Mouse (Mus musculus): ENCODE data around the gene Zbed4.
A peak's percentile ranks its signal among the peaks of the same experiment; 100 is the strongest.
"Not testable (repeated sequence)": the region's sequence is repeated elsewhere in the genome, so short reads cannot be mapped to it uniquely, and the experiment has no call there.

Zbed4 gene

DNA sequence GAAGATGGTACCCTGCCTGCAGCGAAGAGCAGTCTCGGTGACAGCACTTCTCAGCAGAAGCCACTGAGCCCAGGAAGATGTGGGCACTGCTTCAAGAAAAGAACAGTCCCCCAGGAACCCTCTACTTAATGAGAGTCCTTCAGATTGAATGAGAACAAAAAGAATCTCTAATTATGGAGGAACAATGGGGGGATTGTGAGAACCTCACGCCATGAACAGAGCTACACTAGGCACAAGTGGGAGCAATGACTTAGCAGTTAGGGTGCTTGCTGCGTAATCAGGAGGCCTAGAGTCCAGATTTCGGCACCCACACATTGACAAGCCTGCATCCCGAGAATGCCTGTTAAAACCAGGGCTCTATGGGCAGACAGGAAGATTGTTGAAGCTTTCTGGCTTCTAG is 10.1 kb upstream of the Zbed4 start:
- DNase-seq: no peak

GRCm38 (mm10) chr15:88743371-88743770 is 8.1 kb upstream of the Zbed4 start:
- DNase-seq: not testable (repeated sequence)

GRCm38 (mm10) chr15:88745347-88745746 is 6.1 kb upstream of the Zbed4 start:
- no peak for DNase-seq

DNA sequence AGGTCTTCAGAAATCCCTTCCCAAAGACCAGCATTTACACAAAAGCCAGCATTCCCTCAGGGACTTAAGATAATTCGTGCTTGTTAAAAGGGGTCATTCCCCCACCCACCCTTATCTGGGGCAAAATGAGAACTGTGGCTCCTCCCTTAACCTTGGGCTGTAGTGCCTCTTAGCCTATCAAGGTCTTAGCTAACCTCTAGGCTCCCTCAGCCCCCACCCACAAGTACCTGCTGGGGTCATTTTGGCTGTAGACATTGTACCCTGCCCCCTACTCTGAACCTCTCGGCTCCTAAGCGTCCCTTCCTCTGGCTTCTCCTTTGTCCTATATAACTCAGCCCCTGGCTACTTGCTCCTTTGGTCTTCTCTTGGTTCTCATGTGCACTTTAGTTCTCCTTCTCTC is 5.5 kb upstream of the Zbed4 start:
- DNase-seq: no peak

- DNase-seq: not testable (repeated sequence)
These were observed 1.8 kb upstream of the Zbed4 start for GRCm38 (mm10) chr15:88749617-88750016.

- DNase-seq: no peak
These were observed 1.4 kb upstream of the Zbed4 start for GRCm38 (mm10) chr15:88750032-88750431.

GRCm38 (mm10) chr15:88750677-88751563 is 540 bp upstream of the Zbed4 start:
- peak; percentile 97 to 99 for DNase-seq

DNA sequence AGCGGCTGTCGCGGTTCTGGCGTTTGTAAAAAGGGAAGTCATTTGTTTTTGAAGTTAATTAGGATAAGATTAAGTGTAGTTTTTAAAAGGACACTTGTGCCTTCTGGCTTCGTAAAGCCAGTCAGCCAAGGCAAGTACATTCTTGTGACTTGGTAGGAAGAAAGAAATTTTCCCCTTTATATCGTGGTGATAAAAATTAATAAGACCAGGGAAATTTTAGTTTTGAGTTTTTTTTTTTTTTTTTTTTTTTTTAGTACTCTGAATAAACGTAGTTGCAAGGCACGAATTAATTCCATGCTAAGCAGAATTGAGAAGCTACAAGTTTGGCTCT is 908 bp downstream of the Zbed4 start:
- no peak for DNase-seq

DNA sequence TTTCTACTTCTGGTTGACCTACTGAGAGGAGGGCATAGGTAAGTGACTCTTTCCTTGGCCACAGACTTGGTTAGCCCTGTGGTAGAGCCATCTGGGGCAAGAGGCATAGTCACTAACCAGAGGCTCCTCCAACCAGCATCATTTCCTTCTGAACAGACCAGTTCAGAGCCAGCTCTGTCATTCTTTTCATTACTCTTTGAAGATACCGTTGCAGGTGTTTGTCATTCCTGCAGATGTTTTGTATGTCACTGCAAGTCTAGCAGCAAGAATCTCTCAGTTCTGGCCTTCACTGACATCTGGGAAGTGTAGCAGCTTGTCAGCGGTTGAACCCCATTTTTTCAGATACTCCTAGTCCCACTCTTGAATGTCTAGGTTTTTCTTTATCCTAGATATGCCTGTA is 3.4 kb downstream of the Zbed4 start:
- DNase-seq: no peak

- DNase-seq: no peak
These were observed 4.3 kb downstream of the Zbed4 start for GRCm38 (mm10) chr15:88755761-88756160.

DNA sequence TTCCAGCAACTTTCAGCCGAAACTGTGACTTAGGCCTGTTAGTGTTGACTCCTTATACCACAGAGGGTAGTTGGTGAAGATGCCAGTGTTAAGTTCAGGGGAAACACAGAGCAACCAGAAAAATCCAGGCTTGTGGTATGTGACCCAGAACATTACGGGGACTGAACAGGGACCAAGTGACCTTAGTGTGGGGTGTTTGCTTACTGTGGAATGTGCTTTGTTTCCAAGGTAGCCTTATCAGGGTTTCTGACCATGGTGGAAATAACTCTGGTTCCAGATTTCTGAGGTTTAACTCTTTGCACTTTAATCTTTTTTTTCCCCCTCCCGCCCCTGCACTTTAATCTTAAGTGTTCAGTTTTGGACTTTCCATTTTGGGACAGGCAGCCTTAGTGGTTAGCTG is 6.6 kb downstream of the Zbed4 start:
- no peak for DNase-seq

GRCm38 (mm10) chr15:88761551-88761950 is 10.1 kb downstream of the Zbed4 start:
- DNase-seq: no peak

GRCm38 (mm10) chr15:88766139-88766538 is 14.7 kb downstream of the Zbed4 start:
- not testable (repeated sequence) for DNase-seq

GRCm38 (mm10) chr15:88768537-88768936 is 17.1 kb downstream of the Zbed4 start:
- no peak for DNase-seq

DNA sequence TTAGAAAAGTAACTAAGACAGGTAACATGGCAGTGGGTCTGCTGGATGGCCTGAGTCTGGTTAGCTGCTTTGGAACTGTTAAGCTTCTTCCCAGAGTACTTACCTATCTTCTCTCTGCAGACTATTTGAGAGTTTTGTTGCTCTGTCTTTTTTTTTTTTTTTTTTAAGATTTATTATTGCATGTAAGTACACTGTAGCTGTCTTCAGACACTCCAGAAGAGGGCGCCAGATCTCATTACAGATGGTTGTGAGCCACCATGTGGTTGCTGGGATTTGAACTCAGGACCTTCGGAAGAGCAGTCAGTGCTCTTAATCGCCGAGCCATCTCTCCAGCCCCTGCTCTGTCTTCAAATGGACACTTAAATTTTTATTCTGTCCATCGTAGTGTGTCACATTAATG is 23.2 kb downstream of the Zbed4 start:
- DNase-seq: not testable (repeated sequence)

DNA sequence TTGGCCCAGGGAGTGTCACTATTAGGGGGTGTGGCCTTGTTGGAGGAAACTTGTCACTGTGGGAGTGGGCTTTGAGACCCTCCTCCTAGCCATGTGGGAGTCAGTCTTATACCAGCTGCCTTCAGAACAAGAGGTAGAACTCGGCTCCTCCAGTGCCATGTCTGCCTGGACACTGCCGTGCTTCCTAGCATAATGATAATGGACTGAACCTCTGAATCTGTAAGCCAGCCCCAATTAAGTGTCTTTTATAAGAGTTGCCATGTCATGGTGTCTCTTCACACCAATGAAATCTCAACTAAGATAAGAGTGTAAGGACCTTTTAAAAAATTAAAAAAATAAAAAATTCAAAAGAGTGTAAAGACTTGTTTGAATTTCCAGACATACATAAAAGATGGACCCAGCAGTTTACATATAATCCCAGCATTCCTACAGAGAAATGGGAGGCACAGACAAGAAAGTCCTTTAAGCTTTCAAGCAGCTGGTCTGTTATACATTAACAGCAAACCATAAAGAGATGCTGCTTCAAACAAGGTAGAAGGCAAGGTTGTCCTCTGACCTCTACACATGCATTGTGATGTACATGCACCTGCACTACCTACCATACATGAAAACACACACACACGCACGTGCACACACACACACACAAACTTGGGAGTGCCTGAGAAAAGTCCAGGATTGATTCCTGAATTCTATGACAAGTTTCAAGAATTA is 40.8 kb downstream of the Zbed4 start:
- DNase-seq: no peak

DNA sequence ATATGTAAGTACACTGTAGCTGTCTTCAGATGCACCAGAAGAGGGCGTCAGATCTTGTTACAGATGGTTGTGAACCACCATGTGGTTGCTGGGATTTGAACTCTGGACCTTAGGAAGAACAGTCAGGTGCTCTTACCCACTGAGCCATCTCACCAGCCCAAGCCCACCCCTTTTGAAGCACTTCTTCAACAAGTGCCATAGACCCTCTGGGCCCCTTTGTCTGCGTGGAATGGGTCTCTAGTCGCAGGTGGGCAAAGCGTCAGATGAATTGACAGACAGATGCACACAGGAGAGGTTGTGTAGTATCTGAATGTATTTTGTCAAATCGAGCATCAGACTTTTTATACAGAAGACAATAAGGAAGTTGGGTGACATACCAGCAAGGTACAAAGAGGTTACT is 43.3 kb downstream of the Zbed4 start:
- not testable (repeated sequence) for DNase-seq

DNA sequence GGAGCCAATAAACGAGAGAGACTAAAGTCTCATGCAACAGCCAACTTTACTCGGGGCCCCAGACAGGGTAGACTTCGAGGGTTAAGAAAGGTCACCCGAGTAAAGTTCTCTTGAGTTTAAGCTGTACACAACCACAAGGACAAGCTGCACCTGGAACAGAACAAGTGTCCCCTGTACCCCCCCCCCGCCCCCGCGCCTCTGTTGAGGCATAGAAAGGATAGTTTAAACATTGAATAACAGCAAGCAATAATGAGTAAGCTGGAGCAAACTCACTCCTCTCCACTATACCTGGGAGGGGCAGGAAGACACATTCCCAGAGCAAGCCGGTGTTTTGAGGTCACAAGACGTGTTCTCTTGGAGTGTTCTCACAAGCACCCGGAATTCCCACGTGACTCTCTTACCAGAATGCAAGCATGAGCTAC is 48.5 kb downstream of the Zbed4 start:
- DNase-seq: no peak

DNA sequence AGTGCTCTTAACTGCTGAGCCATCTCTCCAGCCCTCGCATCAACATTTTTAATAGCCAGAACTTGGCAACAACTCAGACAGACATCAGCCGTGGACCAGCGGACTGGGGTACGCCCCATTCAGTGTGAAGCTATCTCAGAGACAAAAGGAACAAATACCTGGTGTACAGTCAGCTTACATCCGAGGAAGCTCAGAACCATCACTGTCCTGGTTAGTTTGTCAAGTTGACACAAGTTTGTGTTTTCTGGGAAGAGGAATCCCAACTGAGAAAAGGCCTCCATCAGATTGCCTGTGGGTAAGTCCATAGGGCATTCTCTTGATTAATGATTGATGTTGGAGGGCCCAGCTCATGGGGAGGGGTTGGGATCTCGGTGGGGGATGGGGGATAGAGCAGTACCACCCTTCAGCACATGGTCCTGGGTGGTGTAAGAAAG is 49.5 kb downstream of the Zbed4 start:
- DNase-seq: no peak

DNA sequence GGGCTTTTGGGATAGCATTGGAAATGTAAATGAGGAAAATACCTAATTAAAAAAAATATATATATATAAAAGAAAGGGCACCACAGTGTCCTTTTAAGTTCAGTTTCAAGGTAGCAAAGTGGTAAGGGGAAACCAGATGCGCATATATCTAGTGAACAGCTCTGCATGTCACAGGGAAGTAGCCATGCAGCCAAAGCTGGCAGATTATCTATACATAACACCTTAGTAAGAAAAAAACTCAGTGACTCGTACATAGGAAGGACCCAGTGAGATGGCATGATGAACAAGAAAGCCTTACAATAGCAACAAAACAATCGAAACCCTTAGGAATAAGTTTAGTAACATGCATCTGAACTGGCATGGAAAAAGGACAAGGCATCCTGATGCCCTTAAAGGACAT is 50.4 kb downstream of the Zbed4 start:
- DNase-seq: no peak

- no peak for DNase-seq
These were observed 50.9 kb downstream of the Zbed4 start for GRCm38 (mm10) chr15:88802348-88802747.

- no peak for DNase-seq
These were observed 56.7 kb downstream of the Zbed4 start for GRCm38 (mm10) chr15:88808121-88808520.

- DNase-seq: no peak
These were observed 58.9 kb downstream of the Zbed4 start for GRCm38 (mm10) chr15:88810369-88810768.

DNA sequence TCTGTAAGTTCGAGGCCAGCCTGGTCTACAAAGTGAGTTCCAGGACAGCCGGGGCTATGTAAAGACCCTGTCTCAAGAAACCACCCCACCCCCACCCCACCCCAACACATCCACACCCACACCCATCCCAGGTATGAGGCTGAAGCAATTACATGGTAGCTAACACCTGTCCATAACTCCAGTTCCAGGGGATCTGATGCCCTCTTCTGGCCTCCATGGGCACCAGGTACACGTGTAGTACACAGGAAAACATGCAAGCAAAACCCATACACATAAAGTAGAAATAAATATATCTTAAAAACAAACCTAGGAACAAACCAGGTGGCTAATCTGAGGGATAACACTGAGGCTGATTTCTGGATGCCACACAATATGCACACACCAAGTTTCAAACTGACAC is 61.8 kb downstream of the Zbed4 start:
- no peak for DNase-seq
